In genomic region chr17:74402486-74403222, GRCm38 (mm10) we compare ENCODE assay signal across 20 mouse cellular contexts. TPM values are rescaled to one million over a fixed set of nuclear protein-coding genes. Genes with fewer than 3 reads are reported as not detected.
DNase-seq lines count a peak whose midpoint lies in the region; ATAC-seq lines count a peak whose summit lies in the region.
"Had no signal": no experiment of that assay in that cellular context is flagged by ENCODE, and none has a peak within 500 bp of the region (broad histone marks: within the 10 kb centered on the region; RNA-seq: fewer than 3 reads in every experiment).

No protein-coding gene starts in this region.

- peak; percentile 73; the same call in 1 of the 2 replicates for ATAC-seq in kidney, embryonic 16.5 days (ENCODE audit: low FRiP score, low TSS enrichment)
- ATAC-seq in kidney, embryonic 14.5 days (ENCODE audit: low FRiP score, low TSS enrichment), result no peak
- ATAC-seq in forebrain, embryonic 12.5 days (ENCODE audit: low FRiP score), result no peak
- ATAC-seq: CD4-positive, CD25-positive, alpha-beta regulatory T cell, adult 4 months; forebrain, embryonic 14.5 days had no signal

- peaks cover 39% of the 10 kb centered on the region for H3K36me3 ChIP-seq in kidney, embryonic 16.5 days (ENCODE audit: insufficient read depth, low read length)
- peaks cover 51% of the 10 kb centered on the region for H3K36me3 ChIP-seq in kidney, embryonic 14.5 days (ENCODE audit: control insufficient read depth, insufficient read depth, low read length)
- H3K36me3 ChIP-seq in forebrain, embryonic 12.5 days (replicated peaks), result peaks cover 43% of the 10 kb centered on the region

- WGBS in kidney, embryonic 16.5 days, result 93% methylated on average over 12 of the region's 12 CpGs
- 91% methylated on average over 12 of the region's 12 CpGs for WGBS in kidney, embryonic 14.5 days
- 94% methylated on average over 12 of the region's 12 CpGs for WGBS in forebrain, embryonic 12.5 days

- H3K4me2 ChIP-seq in kidney, embryonic 16.5 days (replicated peaks; ENCODE audit: low read depth, low read length), result no peak overlapping the region
- no peak overlapping the region for H3K4me2 ChIP-seq in kidney, embryonic 14.5 days (replicated peaks; ENCODE audit: low read depth, low read length)
- no peak overlapping the region for H3K4me2 ChIP-seq in forebrain, embryonic 12.5 days
- H3K4me2 ChIP-seq: limb, embryonic 15.5 days; liver, embryonic 15.5 days had no signal

- no peaks in the 10 kb centered on the region for H3K4me1 ChIP-seq in kidney, embryonic 16.5 days (ENCODE audit: insufficient read depth, low read length)
- no peaks in the 10 kb centered on the region for H3K4me1 ChIP-seq in kidney, embryonic 14.5 days (ENCODE audit: control insufficient read depth, insufficient read depth, low read length)
- no peaks in the 10 kb centered on the region for H3K4me1 ChIP-seq in forebrain, embryonic 12.5 days
- H3K4me1 ChIP-seq: embryonic facial prominence, embryonic 10.5 days; limb, embryonic 15.5 days; liver, embryonic 15.5 days; midbrain, embryonic 10.5 days had no signal

- no peaks in the 10 kb centered on the region for H3K9me3 ChIP-seq in kidney, embryonic 16.5 days (ENCODE audit: low read length)
- no peaks in the 10 kb centered on the region for H3K9me3 ChIP-seq in kidney, embryonic 14.5 days (ENCODE audit: control insufficient read depth, low read length)
- H3K9me3 ChIP-seq in forebrain, embryonic 12.5 days, result no peaks in the 10 kb centered on the region
- H3K9me3 ChIP-seq: embryonic facial prominence, embryonic 10.5 days; limb, embryonic 15.5 days; liver, embryonic 15.5 days; midbrain, embryonic 10.5 days had no signal

- no peak overlapping the region for H3K9ac ChIP-seq in kidney, embryonic 16.5 days (replicated peaks; ENCODE audit: low read length)
- no peak overlapping the region for H3K9ac ChIP-seq in kidney, embryonic 14.5 days (ENCODE audit: low read depth, low read length)
- H3K9ac ChIP-seq in forebrain, embryonic 12.5 days, result no peak overlapping the region
- H3K9ac ChIP-seq: limb, embryonic 15.5 days; liver, embryonic 15.5 days had no signal

- peak overlapping the region; percentile 45; the same call in 1 of the 2 replicates for H3K27ac ChIP-seq in kidney, embryonic 16.5 days (ENCODE audit: low read length)
- H3K27ac ChIP-seq in kidney, embryonic 14.5 days (ENCODE audit: low read depth, low read length), result no peak overlapping the region
- H3K27ac ChIP-seq in forebrain, embryonic 12.5 days, result no peak overlapping the region
- H3K27ac ChIP-seq: embryonic facial prominence, embryonic 10.5 days; limb, embryonic 15.5 days; liver, embryonic 15.5 days; macrophage; midbrain, embryonic 10.5 days had no signal

- no peaks in the 10 kb centered on the region for H3K27me3 ChIP-seq in kidney, embryonic 16.5 days (ENCODE audit: insufficient read depth, low read length)
- H3K27me3 ChIP-seq in kidney, embryonic 14.5 days (ENCODE audit: control insufficient read depth, insufficient read depth, low read length), result no peaks in the 10 kb centered on the region
- H3K27me3 ChIP-seq in forebrain, embryonic 12.5 days, result no peaks in the 10 kb centered on the region
- H3K27me3 ChIP-seq: limb, embryonic 15.5 days; liver, embryonic 15.5 days had no signal

- peak; percentile 51 to 83 for DNase-seq in adrenal gland, adult (ENCODE audit: inconsistent age in 2 of 2, low spot score in 1 of 2)
- no peak for DNase-seq in adrenal gland, postnatal 25 days
- DNase-seq in kidney, postnatal 14 days, result peak; percentile 32
- DNase-seq in c-Kit-positive CD71-positive TER-119-positive erythroid progenitor cells, embryonic 14.5 days (ENCODE audit: low spot score), result no peak
- DNase-seq in cerebellum, adult 11-12 months, result no peak
- DNase-seq: cerebellum, adult 8-10 months; gastrocnemius, postnatal 36 days; layer of hippocampus, postnatal 36 days; retina, postnatal 1 day; thymus, postnatal 36 days had no signal

- no peak overlapping the region for H3K4me3 ChIP-seq in kidney, embryonic 16.5 days (ENCODE audit: low read length)
- H3K4me3 ChIP-seq in kidney, embryonic 14.5 days (ENCODE audit: low read length), result no peak overlapping the region
- no peak overlapping the region for H3K4me3 ChIP-seq in forebrain, embryonic 12.5 days (replicated peaks)
- H3K4me3 ChIP-seq: embryonic facial prominence, embryonic 10.5 days; limb, embryonic 15.5 days; liver, embryonic 15.5 days; midbrain, embryonic 10.5 days had no signal

RNA-seq across cellular contexts. Expression of gene Slc30a6, which starts 7.2 kb away (rescaled TPM):
- total RNA-seq in adrenal gland, postnatal 25 days (2021), result 29.0 TPM in 2 replicates
- 46.7 and 51.8 TPM in 2 replicates for polyA plus RNA-seq in kidney, embryonic 16.5 days (2015; fragmentation: Nextera tagmentation; extraction: Ambion mirVana)
- polyA plus RNA-seq in kidney, embryonic 14.5 days (2014; fragmentation: Nextera tagmentation; extraction: Ambion mirVana), result 46.2 and 47.4 TPM in 2 replicates
- 23.9 and 28.4 TPM in 2 replicates for polyA plus RNA-seq in forebrain, embryonic 12.5 days (2016; fragmentation: Nextera tagmentation; extraction: Ambion mirVana)

RNA-seq across cellular contexts. Expression of gene Nlrc4, which starts 56.3 kb away (rescaled TPM):
- total RNA-seq in adrenal gland, postnatal 25 days (2021), result 0.21 and 0.67 TPM in 2 replicates
- polyA plus RNA-seq in kidney, embryonic 16.5 days (2015; fragmentation: Nextera tagmentation; extraction: Ambion mirVana), result 0.26 and 0.35 TPM in 2 replicates
- 0.41 and 0.43 TPM in 2 replicates for polyA plus RNA-seq in kidney, embryonic 14.5 days (2014; fragmentation: Nextera tagmentation; extraction: Ambion mirVana)
- 0.14 and 0.18 TPM in 2 replicates for polyA plus RNA-seq in forebrain, embryonic 12.5 days (2016; fragmentation: Nextera tagmentation; extraction: Ambion mirVana)

Comparison
In these comparisons a context has a peak if more than half of its experiments do, and no peak if none do; other contexts are left out.
1. DNase-seq: peak in adrenal gland, adult (2 of 2) and kidney, postnatal 14 days (single experiment); none in adrenal gland, postnatal 25 days (single experiment), c-Kit-positive CD71-positive TER-119-positive erythroid progenitor cells, embryonic 14.5 days (single experiment) and cerebellum, adult 11-12 months (single experiment).